Mouse (Mus musculus) small intestine, adult 2 months (tissue): ENCODE data around the gene Ncoa3. TPM values are rescaled to one million over a fixed set of nuclear protein-coding genes. Genes with fewer than 3 reads are reported as not detected.

ENCODE experiments used
- H3K27ac ChIP-seq: fragments of 200-500 bp; 2 replicates; pipeline ENCODE4 v1.5.1; 2012; ENCODE audit warnings: low read depth, low read length, control low read depth, inconsistent platforms; ENCODE audit not compliant: insufficient read depth
- H3K27me3 ChIP-seq: fragments of 200-500 bp; 2 replicates; pipeline ENCODE4 v1.6.1; 2012; ENCODE audit warnings: mild to moderate bottlenecking, moderate library complexity, low read length, inconsistent platforms; ENCODE audit not compliant: control insufficient read depth, insufficient read depth
- H3K36me3 ChIP-seq: fragments of 200-500 bp; 2 replicates; pipeline ENCODE4 v1.6.1; 2012; ENCODE audit warnings: mild to moderate bottlenecking, low read length, control low read depth, inconsistent platforms; ENCODE audit not compliant: control insufficient read depth, insufficient read depth
- H3K4me1 ChIP-seq: fragments of 200-500 bp; 2 replicates; pipeline ENCODE4 v1.6.1; 2012; ENCODE audit warnings: low read length, inconsistent platforms, mixed read lengths; ENCODE audit not compliant: control insufficient read depth, insufficient read depth, insufficient read length
- H3K4me3 ChIP-seq: fragments of 200-500 bp; 2 replicates; pipeline ENCODE4 v1.5.1; 2012; ENCODE audit warnings: low read depth, mild to moderate bottlenecking, control low read depth, inconsistent platforms, low read length, moderate library complexity
- CTCF ChIP-seq: fragments of 200-500 bp; IDR thresholded peaks from 2 replicates; pipeline ENCODE4 v1.5.1; 2012; ENCODE audit warnings: low read depth, mild to moderate bottlenecking, control low read depth, inconsistent platforms, low read length, moderate library complexity, mixed read lengths; ENCODE audit not compliant: insufficient replicate concordance, insufficient read length; ENCODE audit errors: extremely low read depth
- POLR2A ChIP-seq: fragments of 200-500 bp; IDR thresholded peaks from 2 replicates; pipeline ENCODE4 v1.6.1; 2012; ENCODE audit warnings: low read depth, mild to moderate bottlenecking, control low read depth, inconsistent platforms, low read length, moderate library complexity
- WGBS: fragments of 180-500 bp; shearing (Covaris S2); methylation state at CpG from one replicate; pipeline ENCODE4 v1.1.7; 2018; 5-methylcytosine and 5-hydroxymethylcytosine counted together
- polyA plus RNA-seq: library from polyadenylated mRNA; depleted of rRNA; stranded (reverse); fragments of >200 nt; gene quantifications from 2 replicates; pipeline ENCODE4 v1.2.3, GENCODE M21; 2012

Gene Ncoa3
- polyA plus RNA-seq, 1 experiment: 20.1 TPM

- WGBS: 63% methylated on average over 3 of the region's 3 CpGs
Measured at GRCm38 (mm10) chr2:166034967-166035490, 42.6 kb downstream of the Ncoa3 start.

GRCm38 (mm10) chr2:166035725-166036124 lies 43.3 kb downstream of the Ncoa3 start:
- Histone ChIP-seq H3K4me3 (no peak overlapping the region), H3K4me1 (peaks cover 4% of the 10 kb centered on the region; the same call in 1 of the 2 replicates), H3K27ac (no peak overlapping the region), H3K36me3 (peaks cover 6% of the 10 kb centered on the region; the same call in 1 of the 2 replicates), H3K27me3 (no peaks in the 10 kb centered on the region)
- 43% methylated on average over 3 of the region's 3 CpGs for WGBS
- TF ChIP-seq CTCF: peak; percentile 79; the same call in 1 of the 2 replicates
- no peak for TF ChIP-seq POLR2A

More at GRCm38 (mm10) chr2:166034967-166035490, 42.6 kb downstream of the Ncoa3 start:
- Histone ChIP-seq H3K4me3 (no peak overlapping the region), H3K27ac (peak overlapping the region; percentile 53), H3K4me1 (peaks cover 7% of the 10 kb centered on the region; the same call in 1 of the 2 replicates), H3K36me3 (peaks cover 6% of the 10 kb centered on the region; the same call in 1 of the 2 replicates), H3K27me3 (no peaks in the 10 kb centered on the region)
- TF ChIP-seq POLR2A: no peak
- TF ChIP-seq CTCF: no peak

GRCm38 (mm10) chr2:166039681-166040080 lies 47.2 kb downstream of the Ncoa3 start:
- Histone ChIP-seq H3K36me3 (peaks cover 6% of the 10 kb centered on the region; the same call in 1 of the 2 replicates), H3K4me1 (peaks cover 14% of the 10 kb centered on the region; the same call in 1 of the 2 replicates), H3K27ac (no peak overlapping the region), H3K4me3 (no peak overlapping the region), H3K27me3 (no peaks in the 10 kb centered on the region)
- WGBS: 85% methylated on average over 4 of the region's 4 CpGs
- no peak for TF ChIP-seq POLR2A
- TF ChIP-seq CTCF: no peak

GRCm38 (mm10) chr2:166042542-166042941 lies 50.1 kb downstream of the Ncoa3 start:
- H3K27me3 ChIP-seq: no peaks in the 10 kb centered on the region
- TF ChIP-seq CTCF (no peak), POLR2A (no peak)
- 54% methylated on average over 1 of the region's 1 CpGs for WGBS
- no peak overlapping the region for H3K27ac ChIP-seq
- H3K4me1 ChIP-seq: peaks cover 12% of the 10 kb centered on the region; the same call in 1 of the 2 replicates
- H3K4me3 ChIP-seq: no peak overlapping the region
- H3K36me3 ChIP-seq: peaks cover 5% of the 10 kb centered on the region

- Histone ChIP-seq H3K4me1 (peaks cover 12% of the 10 kb centered on the region; the same call in 1 of the 2 replicates), H3K27ac (peak overlapping the region; percentile 26; the same call in 1 of the 2 replicates), H3K27me3 (no peaks in the 10 kb centered on the region), H3K4me3 (no peak overlapping the region), H3K36me3 (peaks cover 27% of the 10 kb centered on the region)
- no peak for TF ChIP-seq CTCF
- no peak for TF ChIP-seq POLR2A
- 28% methylated on average over 2 of the region's 2 CpGs for WGBS
Measured at GRCm38 (mm10) chr2:166045006-166045405, 52.6 kb downstream of the Ncoa3 start.

GRCm38 (mm10) chr2:166045549-166046501 lies 53.4 kb downstream of the Ncoa3 start:
- Histone ChIP-seq H3K4me1 (peaks cover 12% of the 10 kb centered on the region; the same call in 1 of the 2 replicates), H3K27me3 (no peaks in the 10 kb centered on the region), H3K27ac (no peak overlapping the region), H3K4me3 (no peak overlapping the region), H3K36me3 (peaks cover 34% of the 10 kb centered on the region)
- 35% methylated on average over 10 of the region's 10 CpGs for WGBS
- TF ChIP-seq CTCF (peak; percentile 84; the same call in 1 of the 2 replicates), POLR2A (no peak)
